Mouse (Mus musculus) MEL (cell line): ENCODE measurements around the gene Cpne2. TPM values are rescaled to one million over a fixed set of nuclear protein-coding genes. Genes with fewer than 3 reads are reported as not detected.

Experiments used
- DNase-seq: peaks from one replicate; pipeline ENCODE4 v3.0.0; 2011; ENCODE audit warnings: low read depth, low spot score
- H3K27ac ChIP-seq: 2 replicates; pipeline ENCODE4 v1.5.1; 2012; ENCODE audit warnings: low read depth, mild to moderate bottlenecking, control low read depth, low read length, moderate library complexity; ENCODE audit not compliant: control insufficient read depth
- H3K27me3 ChIP-seq, 2 experiments: fragments of 150-350 bp in 1 of 2; sonication (generic) in 1 of 2; 2 replicates each; pipeline ENCODE4 v1.6.1; 2012; ENCODE audit warnings: low read length in 2 of 2, mild to moderate bottlenecking in 2 of 2, improper control_type of control experiment in 1 of 2, moderate library complexity in 1 of 2; ENCODE audit not compliant: insufficient read depth in 2 of 2, control insufficient read depth in 1 of 2
- H3K36me3 ChIP-seq, 2 experiments: 2 replicates each; pipeline ENCODE4 v1.6.1; 2012 to 2014; ENCODE audit warnings: low read length in 2 of 2, improper control_type of control experiment in 1 of 2, inconsistent platforms in 1 of 2, mild to moderate bottlenecking in 1 of 2; ENCODE audit not compliant: insufficient read depth in 2 of 2, control insufficient read depth in 1 of 2
- H3K4me1 ChIP-seq, 2 experiments: fragments of 150-350 bp in 1 of 2; sonication (generic) in 1 of 2; 2 replicates each; pipeline ENCODE4 v1.6.1; 2012; ENCODE audit warnings: low read length in 2 of 2, improper control_type of control experiment in 1 of 2, mild to moderate bottlenecking in 1 of 2; ENCODE audit not compliant: insufficient read depth in 2 of 2, control insufficient read depth in 1 of 2
- H3K4me3 ChIP-seq, 2 experiments: fragments of 150-350 bp in 1 of 2; sonication (generic) in 1 of 2; 2 replicates each; pipeline ENCODE4 v1.5.1; 2012; ENCODE audit warnings: low read depth in 2 of 2, low read length in 2 of 2, mild to moderate bottlenecking in 2 of 2, moderate library complexity in 2 of 2, control low read depth in 1 of 2, improper control_type of control experiment in 1 of 2; ENCODE audit not compliant: control insufficient read depth in 1 of 2, insufficient read depth in 1 of 2
- H3K79me2 ChIP-seq: 2 replicates; pipeline ENCODE4 v1.6.1; 2012; ENCODE audit warnings: mild to moderate bottlenecking, low read length, moderate library complexity; ENCODE audit not compliant: control insufficient read depth, poor library complexity, insufficient read depth
- H3K9ac ChIP-seq: 2 replicates; pipeline ENCODE4 v1.6.1; 2012; ENCODE audit warnings: low read depth, mild to moderate bottlenecking, control low read depth, low read length, moderate library complexity; ENCODE audit not compliant: control insufficient read depth, poor library complexity, severe bottlenecking
- H3K9me3 ChIP-seq: fragments of 150-350 bp; sonication (generic); replicated peaks from 2 replicates; pipeline ENCODE4 v1.6.1; 2012; ENCODE audit warnings: mild to moderate bottlenecking, low read length, improper control_type of control experiment, moderate library complexity; ENCODE audit not compliant: insufficient read depth
- BHLHE40 ChIP-seq: IDR thresholded peaks from 2 replicates; pipeline ENCODE4 v1.6.1; 2012; ENCODE audit warnings: low read depth, mild to moderate bottlenecking, inconsistent platforms, low read length, improper control_type of control experiment, borderline replicate concordance
- CHD1 ChIP-seq: IDR thresholded peaks from 2 replicates; pipeline ENCODE4 v1.6.1; 2012; ENCODE audit warnings: low read depth, mild to moderate bottlenecking, inconsistent platforms, low read length, improper control_type of control experiment
- ELF1 ChIP-seq: IDR thresholded peaks from 2 replicates; pipeline ENCODE4 v1.6.1; 2014; ENCODE audit warnings: low read depth, mild to moderate bottlenecking, inconsistent platforms, low read length, improper control_type of control experiment, moderate library complexity
- ETS1 ChIP-seq: IDR thresholded peaks from 2 replicates; pipeline ENCODE4 v1.6.1; 2012; ENCODE audit warnings: low read depth, mild to moderate bottlenecking, inconsistent platforms, low read length, improper control_type of control experiment, moderate library complexity
- GABPA ChIP-seq: IDR thresholded peaks from 2 replicates; pipeline ENCODE4 v1.6.1; 2012; ENCODE audit warnings: low read depth, mild to moderate bottlenecking, inconsistent platforms, low read length, improper control_type of control experiment, moderate library complexity
- HCFC1 ChIP-seq: IDR thresholded peaks from 2 replicates; pipeline ENCODE4 v1.6.1; 2012; ENCODE audit warnings: low read depth, mild to moderate bottlenecking, inconsistent platforms, low read length, improper control_type of control experiment, moderate library complexity
- JUND ChIP-seq: IDR thresholded peaks from 2 replicates; pipeline ENCODE4 v1.6.1; 2011; ENCODE audit warnings: low read depth, mild to moderate bottlenecking, improper control_type of control experiment, low read length
- KAT2A ChIP-seq: conservative IDR thresholded peaks from 2 replicates; pipeline ENCODE4 v1.6.1; 2012; ENCODE audit warnings: low read depth, low read length, improper control_type of control experiment, inconsistent platforms
- MAX ChIP-seq: IDR thresholded peaks from 2 replicates; pipeline ENCODE4 v1.6.1; 2011; ENCODE audit warnings: low read length, improper control_type of control experiment
- MAZ ChIP-seq: IDR thresholded peaks from 2 replicates; pipeline ENCODE4 v1.6.1; 2012; ENCODE audit warnings: low read depth, mild to moderate bottlenecking, inconsistent platforms, low read length, improper control_type of control experiment
- MEF2A ChIP-seq: IDR thresholded peaks from 2 replicates; pipeline ENCODE4 v1.6.1; 2014; ENCODE audit warnings: low read depth, mild to moderate bottlenecking, inconsistent platforms, low read length, improper control_type of control experiment; ENCODE audit not compliant: poor library complexity, insufficient replicate concordance, severe bottlenecking; ENCODE audit errors: extremely low read depth
- MYC ChIP-seq: IDR thresholded peaks from 2 replicates; pipeline ENCODE4 v1.6.1; 2011; ENCODE audit warnings: low read depth, mild to moderate bottlenecking, low read length, improper control_type of control experiment, moderate library complexity
- NELFE ChIP-seq: IDR thresholded peaks from 2 replicates; pipeline ENCODE4 v1.6.1; 2011; ENCODE audit warnings: low read depth, low read length, improper control_type of control experiment
- NRF1 ChIP-seq: IDR thresholded peaks from 2 replicates; pipeline ENCODE4 v1.6.1; 2014; ENCODE audit warnings: low read depth, mild to moderate bottlenecking, inconsistent platforms, low read length, improper control_type of control experiment, moderate library complexity; ENCODE audit not compliant: poor library complexity, insufficient read depth, severe bottlenecking
- POLR2AphosphoS2 ChIP-seq: IDR thresholded peaks from 2 replicates; pipeline ENCODE4 v1.6.1; 2011; ENCODE audit warnings: low read length, improper control_type of control experiment
- POLR2AphosphoS5 ChIP-seq: IDR thresholded peaks from 2 replicates; pipeline ENCODE4 v1.6.1; 2012; ENCODE audit warnings: low read depth, borderline replicate concordance, mild to moderate bottlenecking, inconsistent platforms, low read length, moderate library complexity, mixed read lengths
- RAD21 ChIP-seq: IDR thresholded peaks from 2 replicates; pipeline ENCODE4 v1.6.1; 2011; ENCODE audit warnings: mild to moderate bottlenecking, low read depth, low read length, improper control_type of control experiment
- RCOR1 ChIP-seq: IDR thresholded peaks from 2 replicates; pipeline ENCODE4 v1.6.1; 2012; ENCODE audit warnings: low read depth, mild to moderate bottlenecking, inconsistent platforms, low read length, improper control_type of control experiment
- TCF12 ChIP-seq: IDR thresholded peaks from 2 replicates; pipeline ENCODE4 v1.6.1; 2014; ENCODE audit warnings: low read depth, mild to moderate bottlenecking, inconsistent platforms, low read length, improper control_type of control experiment, moderate library complexity
- USF2 ChIP-seq, 2 experiments: IDR thresholded peaks; 2 replicates each; pipeline ENCODE4 v1.6.1; 2011 to 2012; ENCODE audit warnings: improper control_type of control experiment in 2 of 2, low read length in 2 of 2, borderline replicate concordance in 1 of 2, inconsistent platforms in 1 of 2, low read depth in 1 of 2, mild to moderate bottlenecking in 1 of 2; ENCODE audit not compliant: insufficient read depth in 1 of 2
- ZC3H11A ChIP-seq: IDR thresholded peaks from 2 replicates; pipeline ENCODE4 v1.6.1; 2012; ENCODE audit warnings: low read depth, mild to moderate bottlenecking, inconsistent platforms, low read length, improper control_type of control experiment
- ZMIZ1 ChIP-seq: IDR thresholded peaks from 2 replicates; pipeline ENCODE4 v1.6.1; 2012; ENCODE audit warnings: low read depth, mild to moderate bottlenecking, inconsistent platforms, low read length, improper control_type of control experiment, moderate library complexity
- ZNF384 ChIP-seq: IDR thresholded peaks from 2 replicates; pipeline ENCODE4 v1.6.1; 2012; ENCODE audit warnings: low read depth, mild to moderate bottlenecking, inconsistent platforms, low read length, improper control_type of control experiment
- polyA plus RNA-seq, 2 experiments: library from polyadenylated mRNA; stranded (reverse) in 1 of 2; unstranded in 1 of 2; fragments of >175 nt in 1 of 2; fragments of >200 nt in 1 of 2; gene quantifications; 2 replicates each; pipeline versions ENCODE4 v1.2.1 to v1.2.4; 2012; ENCODE audit warnings: low replicate concordance in 2 of 2, low read depth in 1 of 2; ENCODE audit not compliant: insufficient read length in 2 of 2, insufficient read depth in 1 of 2, missing spikeins in 1 of 2
- total RNA-seq: library from RNA; depleted of rRNA; stranded (reverse); fragments of 300-350 nt; gene quantifications from 2 replicates; pipeline ENCODE4 v1.2.3, GENCODE M21; 2012

The Cpne2 gene
- total and polyA plus RNA-seq, 3 experiments: 19.1 to 29.7 TPM; not detected in 1

DNA sequence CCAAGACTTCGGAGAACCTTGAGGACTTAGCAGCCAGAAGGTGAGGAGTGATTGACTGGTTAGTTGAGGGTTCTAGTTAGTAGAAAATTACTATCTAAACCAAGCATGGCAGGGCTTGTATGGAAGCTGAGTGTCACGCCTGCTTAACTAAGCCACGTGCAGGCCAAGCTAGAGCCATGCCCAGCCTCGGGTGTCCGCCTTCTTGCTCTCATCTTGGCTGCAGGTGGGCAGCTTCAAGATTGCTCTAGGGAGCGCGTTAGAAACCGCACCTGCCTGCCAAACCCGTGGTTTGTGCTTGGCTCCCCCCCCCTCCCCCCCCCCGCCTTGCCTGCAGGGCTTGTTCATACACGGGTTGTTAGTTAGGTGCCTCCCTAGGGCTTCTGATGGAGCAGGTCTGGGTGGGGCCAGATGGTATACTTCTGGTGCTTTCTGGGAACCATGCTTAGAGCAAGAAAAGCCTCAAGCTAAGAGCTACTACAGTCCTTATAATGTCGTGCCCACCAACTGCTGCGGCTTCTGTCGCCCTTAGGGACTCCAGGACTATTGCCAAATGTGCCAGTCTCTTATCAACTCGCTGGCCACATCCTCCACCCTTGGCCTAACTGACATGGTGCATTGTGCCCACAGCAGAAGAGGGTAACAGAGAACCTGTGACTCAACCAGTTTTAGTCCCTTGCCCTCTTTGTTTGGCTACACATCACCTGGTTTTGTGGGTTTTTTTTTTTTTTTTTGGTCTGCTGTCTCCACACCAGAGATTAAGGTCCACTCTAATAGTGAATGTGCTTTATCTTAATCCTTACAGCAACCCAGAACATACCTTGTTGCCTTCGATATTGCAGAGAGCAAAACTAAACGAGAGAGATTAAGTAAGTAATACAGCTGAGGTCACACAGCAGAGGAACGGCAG lies 8.4 kb downstream of the Cpne2 start (continued):
- TF ChIP-seq POLR2AphosphoS5: no peak
- TF ChIP-seq POLR2AphosphoS2: no peak
- TF ChIP-seq RAD21: no peak
- no peak for TF ChIP-seq USF2 (IDR thresholded peaks at IDR 0.05; ENCODE audit: borderline replicate concordance in 1 of 2, insufficient read depth in 1 of 2, low read depth in 1 of 2, low read length in 2 of 2)
- no peak for TF ChIP-seq MEF2A
- no peak for TF ChIP-seq ZMIZ1
- no peak for TF ChIP-seq KAT2A
- TF ChIP-seq MAX: peak; percentile 31; the same call in 1 of the 2 replicates
- no peak for TF ChIP-seq MYC
- TF ChIP-seq NELFE: no peak
- no peak for TF ChIP-seq NRF1
- TF ChIP-seq ZC3H11A: no peak
- peak; percentile 77 for TF ChIP-seq ETS1
- TF ChIP-seq MAZ: no peak
- TF ChIP-seq BHLHE40: no peak; the same call in 1 of the 2 replicates
- TF ChIP-seq HCFC1: no peak
- TF ChIP-seq CHD1: no peak
- TF ChIP-seq ZNF384: peak; percentile 89

DNA sequence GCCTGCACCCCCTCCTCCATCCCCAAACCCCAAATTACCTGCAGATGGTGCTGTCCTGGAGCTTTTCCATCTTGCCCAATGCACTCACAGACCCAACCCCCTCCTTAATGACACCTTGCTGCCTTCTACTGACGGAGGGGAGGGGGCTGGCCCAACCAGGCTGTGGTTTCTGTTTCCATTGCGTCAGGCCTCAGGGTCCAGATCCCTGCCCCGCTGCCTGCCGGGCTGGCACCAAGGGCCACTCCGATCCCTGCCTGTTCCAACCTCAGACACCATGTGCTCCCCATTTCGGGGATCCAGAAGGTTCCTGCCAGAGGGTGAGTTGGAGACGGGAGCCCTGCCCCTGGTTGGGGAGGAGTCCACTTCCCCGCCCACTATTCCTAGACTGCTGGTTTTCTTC lies 11.2 kb downstream of the Cpne2 start:
- H3K27ac ChIP-seq: no peak overlapping the region
- H3K4me3 ChIP-seq: no peak overlapping the region
- no peaks in the 10 kb centered on the region for H3K79me2 ChIP-seq
- DNase-seq: no peak
- TF ChIP-seq MAZ (no peak), RAD21 (no peak), ELF1 (no peak), JUND (no peak), POLR2AphosphoS5 (no peak), GABPA (no peak), RCOR1 (no peak), TCF12 (no peak), NRF1 (no peak)
- no peaks in the 10 kb centered on the region for H3K27me3 ChIP-seq
- peaks cover 0 to 27% of the 10 kb centered on the region in 2 experiments; a peak in 2 of 4 replicates for H3K36me3 ChIP-seq
- H3K9ac ChIP-seq: no peak overlapping the region
- peaks cover 16 to 31% of the 10 kb centered on the region in 2 experiments for H3K4me1 ChIP-seq
- H3K9me3 ChIP-seq: no peaks in the 10 kb centered on the region
